Mouse (Mus musculus) heart, adult 18-20 months (tissue): ENCODE measurements around the gene Nemf. TPM values are rescaled to one million over a fixed set of nuclear protein-coding genes. Genes with fewer than 3 reads are reported as not detected.

Experiments
- DNase-seq, 2 experiments: peaks; one replicate each; pipeline ENCODE4 v3.0.0; 2021 to 2022; ENCODE audit warnings: mixed read lengths in 1 of 2
- total RNA-seq, 2 experiments: library from RNA; stranded (reverse); gene quantifications; 2 replicates each; pipeline ENCODE4 v1.2.3; 2021

Gene Nemf
- total RNA-seq, 2 experiments from 2014 or later = 22.8 to 23.2 TPM

- no peak for DNase-seq
These were observed 52.9 kb downstream of the Nemf start for GRCm38 (mm10) chr12:69304051-69304450.

GRCm38 (mm10) chr12:69302171-69302570 is 54.8 kb downstream of the Nemf start:
- no peak for DNase-seq

DNA sequence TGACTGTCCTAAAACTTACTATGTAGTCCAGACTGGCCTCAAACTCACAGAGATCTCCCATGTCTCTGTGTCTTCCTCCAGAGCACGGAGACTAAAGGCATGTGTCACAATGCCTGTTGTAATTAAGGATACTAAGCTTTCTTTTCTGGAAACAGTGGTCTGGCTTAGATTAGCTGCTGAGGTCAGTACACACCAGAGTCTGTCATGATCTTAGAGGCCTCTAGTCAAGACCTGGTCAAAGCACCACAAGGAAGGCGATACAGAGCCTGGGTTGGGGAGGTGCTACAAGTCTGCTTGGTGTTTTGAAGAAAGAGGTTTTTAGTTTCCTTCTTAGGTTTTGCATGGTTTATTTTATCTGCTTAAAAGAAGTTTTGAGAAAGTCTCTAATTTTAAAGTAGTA is 56.6 kb downstream of the Nemf start:
- DNase-seq = no peak

DNA sequence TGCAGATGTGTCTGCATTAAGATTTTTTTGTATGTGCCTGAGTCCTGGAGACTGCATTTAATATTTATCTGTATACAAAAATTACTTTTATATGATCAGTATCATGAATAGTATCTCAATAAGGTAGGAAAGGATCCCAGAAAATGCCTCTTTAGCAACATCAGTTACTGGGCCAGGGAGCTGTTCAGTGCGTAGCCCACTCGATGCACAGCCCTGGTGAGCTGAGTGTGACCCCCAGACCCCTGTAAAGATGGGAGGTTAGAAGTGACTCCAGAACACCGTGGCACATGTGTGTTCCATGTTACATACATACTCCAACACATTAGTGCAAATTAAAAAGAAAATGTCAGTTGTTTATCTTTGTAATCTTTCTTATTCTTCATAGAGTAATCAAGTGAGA is 57.1 kb downstream of the Nemf start:
- DNase-seq = no peak

DNA sequence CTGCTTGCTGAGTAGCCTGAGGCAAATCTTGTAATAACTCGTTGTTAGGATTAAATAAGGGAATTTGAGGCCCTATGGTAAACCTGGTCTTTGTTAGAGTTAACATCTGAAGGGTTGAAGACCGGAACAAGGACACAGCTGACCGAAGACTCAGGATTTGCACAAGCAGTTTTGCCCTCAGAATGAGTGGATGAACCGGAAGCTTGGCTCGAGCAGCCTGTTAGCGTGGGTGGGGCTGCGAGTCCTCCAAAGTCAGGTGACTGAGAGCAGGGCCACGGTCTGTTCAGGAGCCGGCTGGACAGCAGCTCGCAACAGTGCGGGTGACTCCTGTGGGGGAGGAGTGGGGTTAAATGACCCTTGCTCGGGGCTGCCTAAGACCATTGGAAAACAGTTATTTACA is 57.7 kb downstream of the Nemf start:
- peak; percentile 61 to 74 for DNase-seq

- DNase-seq = no peak
These were observed 58.7 kb downstream of the Nemf start for GRCm38 (mm10) chr12:69298281-69298680.

DNA sequence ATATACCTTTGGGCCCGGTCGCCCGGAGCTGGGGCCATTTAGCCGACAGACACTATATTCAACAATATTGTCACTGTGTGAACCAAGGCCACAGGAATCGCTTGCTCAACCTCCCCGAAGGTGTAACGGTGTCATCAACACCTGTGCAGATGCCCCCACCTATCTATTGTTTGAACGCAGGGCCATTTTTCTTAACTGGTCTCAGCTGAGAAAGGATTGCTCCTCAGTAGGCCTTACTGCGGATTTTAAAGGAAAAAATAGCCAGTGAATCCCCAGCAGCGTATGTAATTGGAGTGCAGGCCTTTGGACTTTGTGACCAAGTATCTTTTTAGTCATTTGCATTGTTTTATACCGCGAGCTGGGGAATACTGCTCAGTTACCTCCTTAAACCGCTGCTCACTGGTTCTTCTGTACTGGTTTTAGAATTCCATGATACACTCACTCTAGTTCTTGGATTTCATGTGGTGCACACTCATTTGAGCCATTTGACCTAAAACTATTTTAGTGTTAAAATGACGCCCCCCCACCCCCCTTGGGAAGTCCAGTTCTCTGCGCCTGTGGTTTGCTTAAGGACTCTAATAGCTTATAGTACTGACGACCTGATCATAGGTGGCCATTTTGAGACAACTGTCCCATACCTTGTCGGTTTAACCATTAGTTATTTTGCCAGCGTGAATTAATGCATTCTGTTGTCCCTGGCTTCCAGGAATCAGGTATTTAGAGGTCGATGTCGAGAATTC is 59.4 kb downstream of the Nemf start:
- DNase-seq = no peak

- peak; percentile 89 to 92 for DNase-seq
These were observed 60.2 kb downstream of the Nemf start, which contains the start of gene Klhdc2 for GRCm38 (mm10) chr12:69296511-69297410. Gene Klhdc2 (plus strand): TSS chr12:69296681.

- no peak for DNase-seq
These were observed 61.3 kb downstream of the Nemf start for GRCm38 (mm10) chr12:69295651-69296050.

- no peak for DNase-seq
These were observed 62.0 kb downstream of the Nemf start for GRCm38 (mm10) chr12:69294936-69295335.

- no peak for DNase-seq
These were observed 63.1 kb downstream of the Nemf start for GRCm38 (mm10) chr12:69293815-69294214.

DNA sequence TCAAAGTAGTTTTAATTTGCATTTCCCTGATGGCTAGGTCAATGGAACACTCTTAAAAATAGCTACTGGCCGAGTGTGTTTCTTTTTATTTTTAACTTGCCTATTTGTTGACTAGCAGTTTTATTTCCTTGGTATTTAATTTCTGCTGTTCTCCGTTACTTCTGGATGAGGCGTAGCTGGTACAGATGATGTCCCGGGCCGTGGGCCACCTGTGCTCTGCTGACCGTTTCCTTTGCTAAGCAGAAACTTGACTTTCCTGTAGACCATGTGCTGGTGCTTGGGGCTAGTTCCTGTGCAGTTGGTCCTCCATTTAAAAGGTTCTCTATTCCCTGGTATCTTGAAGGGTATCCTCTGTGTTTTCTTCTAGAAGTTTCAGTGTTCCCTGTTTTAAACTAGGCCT is 64.6 kb downstream of the Nemf start:
- no peak for DNase-seq

DNA sequence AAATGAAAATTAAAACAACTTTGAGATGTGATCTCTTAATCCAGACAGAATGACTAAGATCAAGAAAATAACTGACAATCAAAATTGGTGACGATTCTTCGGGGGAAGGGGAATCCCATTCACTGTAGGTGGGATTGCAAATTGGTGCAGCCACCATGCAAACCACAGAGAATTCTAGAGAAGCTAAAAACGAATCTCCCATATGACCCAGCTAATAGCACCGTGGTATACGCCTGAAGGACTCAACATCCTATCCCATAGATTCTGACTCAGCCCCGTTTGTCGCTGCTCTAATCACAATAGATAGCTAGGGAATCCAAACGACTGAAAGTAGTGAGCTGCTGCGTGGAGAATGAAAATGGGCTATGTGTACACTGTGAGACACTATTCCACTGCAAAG is 68.3 kb downstream of the Nemf start:
- DNase-seq = no peak

DNA sequence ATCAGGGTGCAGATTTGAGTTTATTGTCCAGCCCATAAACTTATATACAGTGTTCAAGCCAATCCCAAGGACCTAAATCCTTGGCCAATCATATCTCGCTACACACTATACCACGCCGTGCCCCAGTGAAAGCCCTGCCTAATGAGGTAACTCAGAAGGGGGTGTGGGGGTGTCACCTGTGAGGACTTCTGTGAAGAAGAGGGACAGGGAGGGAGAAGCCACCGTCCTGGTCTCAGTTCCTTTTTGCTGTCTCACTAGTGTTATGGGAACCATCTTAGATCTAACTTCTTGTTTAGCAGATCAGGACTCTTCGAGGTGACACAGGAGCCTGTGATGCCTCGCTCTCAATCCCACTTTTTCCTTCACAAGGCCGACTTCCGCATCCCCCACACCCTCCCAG is 69.4 kb downstream of the Nemf start:
- DNase-seq = no peak

GRCm38 (mm10) chr12:69283146-69283545 is 73.8 kb downstream of the Nemf start:
- DNase-seq = no peak

DNA sequence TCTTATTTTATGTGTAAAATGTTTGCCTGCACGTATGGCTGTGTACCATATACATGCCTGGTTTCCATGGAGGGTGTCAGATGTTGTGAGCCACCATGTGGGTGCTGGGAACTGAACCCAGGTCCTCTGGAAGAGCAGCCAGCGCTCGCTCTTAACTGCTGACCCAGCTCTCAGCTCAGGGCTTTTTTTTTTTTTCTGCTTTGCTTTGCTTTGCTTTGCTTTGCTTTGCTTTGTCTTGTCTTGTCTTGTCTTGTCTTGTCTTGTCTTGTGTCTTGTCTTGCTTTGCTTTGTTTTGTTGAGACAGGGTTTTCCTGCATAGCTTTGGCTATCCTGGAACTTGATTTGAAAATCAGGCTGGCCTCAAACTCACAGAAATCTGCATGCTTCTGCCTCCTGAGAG is 76.0 kb downstream of the Nemf start:
- DNase-seq = no peak

DNA sequence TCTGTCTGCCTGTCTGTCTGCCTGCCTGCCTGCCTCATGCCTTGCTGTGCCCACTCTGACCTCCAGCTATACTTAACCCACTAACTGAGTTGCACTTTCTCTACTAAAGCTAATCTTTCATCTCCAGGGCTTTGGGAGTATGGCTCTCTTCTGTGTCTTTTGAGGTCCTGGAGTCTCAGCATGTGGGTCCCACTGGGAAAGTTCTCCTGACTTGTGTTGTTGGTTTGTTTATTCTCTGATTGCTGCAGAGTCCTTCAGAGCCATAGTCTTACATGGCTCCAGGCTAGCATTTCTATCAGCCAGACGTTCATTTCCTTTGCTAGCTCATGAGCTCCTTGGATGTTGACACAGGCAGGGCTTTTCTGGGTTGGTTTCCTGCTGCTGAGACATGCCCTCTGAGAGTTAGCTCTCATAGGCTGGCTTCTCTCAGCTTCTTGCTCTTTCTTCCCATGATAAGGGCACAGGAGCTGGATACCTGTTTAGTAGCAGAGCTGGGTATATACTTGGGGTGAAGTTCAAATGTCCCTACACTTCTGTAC is 77.0 kb downstream of the Nemf start:
- no peak for DNase-seq

DNA sequence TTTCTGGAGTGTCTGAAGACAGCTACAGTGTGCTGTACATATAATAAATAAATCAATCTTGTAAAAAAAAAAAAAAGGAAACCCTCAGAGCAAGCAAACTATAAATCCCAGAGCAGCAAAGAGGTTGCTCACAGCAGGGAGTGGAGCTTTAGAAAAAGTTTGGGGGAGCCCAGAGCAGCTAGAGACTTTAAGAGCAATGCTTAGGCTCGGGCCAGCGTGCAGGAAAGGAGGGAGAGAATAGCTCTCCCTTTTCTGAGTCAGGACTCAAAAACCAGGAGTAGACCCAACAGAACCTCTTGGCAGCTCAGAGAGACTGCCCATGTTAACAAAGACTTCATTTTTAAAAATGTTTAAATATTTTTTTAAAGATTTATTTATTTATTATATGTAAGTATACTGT is 88.0 kb downstream of the Nemf start:
- DNase-seq = no peak

GRCm38 (mm10) chr12:69267956-69268632 is 88.9 kb downstream of the Nemf start:
- DNase-seq = no peak

DNA sequence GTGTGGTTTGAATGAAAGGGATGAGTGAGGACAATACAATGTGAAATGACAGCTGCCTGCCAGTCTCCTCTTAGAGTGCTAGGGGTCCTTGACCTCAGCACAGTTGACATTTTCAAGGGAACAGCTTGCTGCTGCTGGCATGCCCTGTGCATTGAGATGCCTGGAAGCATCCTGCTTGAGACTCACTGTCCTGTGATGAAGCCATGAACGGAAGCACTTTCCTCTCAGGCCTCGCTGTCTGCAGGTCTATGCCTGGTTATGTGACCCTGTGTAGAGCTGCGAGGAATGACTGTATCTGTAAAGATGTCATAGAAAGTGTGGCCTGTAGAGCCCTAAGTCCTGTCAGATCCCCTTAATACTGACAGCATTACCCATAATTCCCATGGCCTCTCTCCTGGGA is 91.9 kb downstream of the Nemf start:
- no peak for DNase-seq

GRCm38 (mm10) chr12:69262251-69262650 is 94.7 kb downstream of the Nemf start:
- no peak for DNase-seq
